Mouse (Mus musculus): ENCODE results near the gene Serpinf2.

GRCm38 (mm10) chr11:75395611-75396010 is 43.8 kb downstream of the Serpinf2 start:
- TF ChIP-seq POLR2A (IDR thresholded peaks at IDR 0.05; ENCODE audit: borderline replicate concordance, extremely low read depth, low read depth, low read length), result no peak
- no peak for TF ChIP-seq CTCF (IDR thresholded peaks at IDR 0.05; ENCODE audit: insufficient read depth, low read length)
